Mouse (Mus musculus) cerebellum, adult 8-10 months (tissue): ENCODE results near the gene Nrsn1.
"Not testable (repeated sequence)": the region's sequence is repeated elsewhere in the genome, so short reads cannot be mapped to it uniquely, and the experiment has no call there.

Source experiments
- DNase-seq: peaks from one replicate; pipeline ENCODE4 v3.0.0; 2022

The Nrsn1 gene

GRCm38 (mm10) chr13:25270402-25270801 is at the start of gene Nrsn1:
Nrsn1 (minus strand) TSS chr13:25270502.
- DNase-seq = not testable (repeated sequence)

- DNase-seq = no peak
Measured at GRCm38 (mm10) chr13:25312059-25312458, 41.8 kb upstream of the Nrsn1 start.

- no peak for DNase-seq
Measured at GRCm38 (mm10) chr13:25310068-25310467, 39.8 kb upstream of the Nrsn1 start.

GRCm38 (mm10) chr13:25288736-25289135 is 18.4 kb upstream of the Nrsn1 start:
- no peak for DNase-seq

DNA sequence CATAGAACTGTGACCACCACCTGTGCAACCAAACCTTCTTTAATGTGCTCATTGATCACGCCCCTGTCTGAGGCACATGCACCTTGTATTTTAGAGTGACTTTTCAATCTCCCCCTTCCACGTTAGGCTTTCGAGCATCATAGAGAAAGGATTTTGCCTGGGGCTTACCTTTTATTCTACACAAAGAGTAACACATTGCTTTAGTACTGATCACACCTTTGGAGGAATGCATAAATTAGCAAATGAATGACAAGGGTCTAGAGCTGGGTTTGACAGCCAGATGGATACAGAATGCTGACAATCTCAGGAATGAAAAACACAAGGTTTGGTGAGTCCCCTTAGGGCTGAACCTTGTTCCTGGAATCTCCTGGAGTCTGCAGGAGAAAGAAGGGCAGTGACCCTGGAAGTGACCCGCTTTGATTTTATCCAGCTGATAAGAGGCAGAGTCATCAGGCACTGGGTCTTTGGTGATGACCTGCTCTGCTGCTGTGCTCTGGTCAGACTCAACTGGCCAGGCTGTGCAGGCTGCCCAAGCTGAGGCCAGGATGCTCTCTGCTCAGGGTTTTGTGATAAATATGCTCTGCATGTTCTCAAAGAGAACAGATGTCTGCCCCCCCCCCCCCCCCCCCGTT is 4.7 kb upstream of the Nrsn1 start:
- DNase-seq = no peak

GRCm38 (mm10) chr13:25272189-25272588 is 1.9 kb upstream of the Nrsn1 start:
- DNase-seq = no peak

DNA sequence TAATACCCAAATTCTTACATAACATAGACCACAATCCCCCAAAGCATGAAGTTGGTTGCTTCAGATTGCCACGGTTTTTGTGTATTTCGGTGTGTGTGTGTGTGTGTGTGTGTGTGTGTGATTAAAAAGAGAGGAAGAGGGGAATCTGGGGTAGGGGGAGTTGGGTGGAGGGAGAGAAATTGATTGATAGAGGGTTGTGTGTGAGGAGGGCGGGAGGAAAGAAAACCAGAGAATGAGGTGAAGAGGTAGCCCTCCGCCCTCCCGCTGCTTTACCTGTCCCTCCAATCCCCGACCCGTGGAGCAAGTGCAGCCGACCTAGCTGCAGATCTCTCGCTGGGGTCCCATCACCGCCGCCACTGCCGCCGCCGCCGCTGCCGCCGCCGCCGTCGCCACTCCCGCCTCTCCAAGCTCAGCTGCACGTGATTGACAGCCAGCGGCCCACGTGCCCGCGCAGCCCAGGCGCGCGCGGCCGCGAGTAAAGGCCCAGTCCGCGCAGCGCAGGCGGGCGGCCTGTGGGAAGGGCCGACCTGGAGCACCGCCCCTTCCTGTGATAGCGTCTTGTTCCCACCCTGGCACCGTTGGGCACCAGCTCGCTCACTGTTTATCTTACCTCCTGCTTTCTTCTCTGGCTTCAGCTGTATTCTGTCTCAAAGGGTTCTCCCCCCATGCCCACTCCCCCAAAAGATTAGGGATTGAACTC is 583 bp downstream of the Nrsn1 start:
- peak; percentile 57 for DNase-seq

DNA sequence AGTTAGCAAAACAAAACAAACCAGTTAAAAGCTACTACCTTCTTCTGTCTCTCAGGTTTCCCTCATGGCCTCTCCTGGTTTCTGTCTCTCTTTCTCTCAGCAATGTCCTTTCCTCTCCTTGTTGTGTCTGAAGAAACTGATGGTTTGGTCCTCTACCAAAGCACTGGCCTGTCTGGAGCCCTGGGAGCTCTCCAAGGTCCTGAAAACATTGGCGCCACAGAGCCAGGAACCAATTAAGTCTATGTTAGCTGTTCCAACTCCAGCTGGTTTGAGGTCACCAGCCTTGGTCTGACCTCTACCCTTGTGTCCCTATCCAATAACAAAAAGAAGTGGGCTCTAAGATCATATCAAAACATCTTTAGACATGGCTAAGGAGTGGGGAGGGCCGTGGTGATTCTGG is 1.3 kb downstream of the Nrsn1 start:
- DNase-seq = peak; percentile 20

DNA sequence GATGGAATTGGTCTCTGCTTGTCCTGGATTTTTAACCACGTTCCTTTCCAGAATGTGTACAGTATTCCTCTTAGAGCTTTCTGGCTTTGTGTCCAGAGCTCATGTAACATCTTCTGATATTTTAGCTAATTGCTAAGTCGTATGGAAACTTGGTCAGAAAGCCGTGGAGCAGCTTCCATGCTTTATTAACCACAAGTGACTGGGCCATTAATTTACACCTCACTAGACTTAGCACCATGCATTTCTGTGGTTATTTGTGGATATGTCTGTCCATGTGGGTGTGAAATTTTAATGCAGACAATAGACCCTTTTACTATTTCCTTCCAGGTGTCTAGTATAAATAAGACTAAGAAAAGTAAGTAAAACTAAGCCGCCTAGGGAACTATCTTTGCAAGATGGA is 7.6 kb downstream of the Nrsn1 start:
- DNase-seq = no peak

DNA sequence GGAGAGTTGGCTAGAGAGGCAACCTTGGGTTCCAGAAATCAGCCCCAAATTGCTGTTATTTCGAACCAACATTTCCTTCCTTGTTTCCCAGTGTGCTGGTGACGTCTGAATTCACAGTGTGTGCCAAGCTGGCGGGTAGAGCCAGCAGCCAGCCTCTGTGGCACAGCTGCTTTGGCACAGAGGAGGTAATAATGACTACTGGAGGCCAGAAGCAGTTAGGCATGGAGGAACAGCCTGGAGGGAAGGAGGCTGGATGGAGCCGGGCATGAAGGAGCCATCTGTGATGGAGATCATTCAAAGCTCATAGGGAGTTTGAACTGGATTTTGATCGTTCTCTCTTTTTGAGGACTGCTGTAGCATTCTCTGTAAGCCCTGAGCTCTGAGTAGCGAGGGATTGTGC is 12.7 kb downstream of the Nrsn1 start:
- DNase-seq = no peak

DNA sequence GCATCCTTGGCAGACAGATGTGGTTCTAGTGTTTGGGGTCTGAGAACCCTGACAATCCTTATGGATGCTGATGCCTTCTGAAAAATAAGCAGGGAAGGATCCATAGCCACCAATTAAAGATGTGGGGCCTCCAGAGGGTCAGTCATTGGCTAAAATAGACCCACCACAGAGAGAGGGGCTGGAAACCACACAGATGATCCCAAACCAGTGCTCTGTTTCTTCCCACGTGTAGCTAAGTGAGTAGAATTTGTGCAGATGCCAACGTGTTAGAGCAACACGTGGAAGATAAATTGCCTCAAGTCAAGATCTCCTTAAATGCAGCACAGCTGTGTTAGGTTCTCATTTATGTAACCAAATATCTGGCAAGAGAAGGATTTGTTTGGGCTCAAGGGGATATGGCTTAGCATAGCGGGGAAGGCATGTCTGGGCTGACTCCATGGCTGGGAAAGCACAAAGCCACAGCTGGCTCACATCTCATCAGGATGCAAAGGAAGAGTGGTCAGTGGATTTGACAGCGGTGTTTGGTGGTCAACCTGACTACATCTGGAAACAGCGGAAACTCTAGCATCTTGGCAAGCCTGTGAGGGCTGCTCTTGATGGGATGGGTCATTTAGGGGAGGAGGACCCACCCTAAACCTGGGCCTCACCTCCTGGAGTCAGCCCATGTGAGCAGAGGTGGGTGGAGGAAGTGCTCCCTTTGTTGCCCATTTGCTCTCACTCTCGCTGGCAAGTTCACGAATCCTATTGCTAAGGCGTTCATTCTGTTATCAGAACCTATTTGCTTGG is 15.6 kb downstream of the Nrsn1 start:
- no peak for DNase-seq

DNA sequence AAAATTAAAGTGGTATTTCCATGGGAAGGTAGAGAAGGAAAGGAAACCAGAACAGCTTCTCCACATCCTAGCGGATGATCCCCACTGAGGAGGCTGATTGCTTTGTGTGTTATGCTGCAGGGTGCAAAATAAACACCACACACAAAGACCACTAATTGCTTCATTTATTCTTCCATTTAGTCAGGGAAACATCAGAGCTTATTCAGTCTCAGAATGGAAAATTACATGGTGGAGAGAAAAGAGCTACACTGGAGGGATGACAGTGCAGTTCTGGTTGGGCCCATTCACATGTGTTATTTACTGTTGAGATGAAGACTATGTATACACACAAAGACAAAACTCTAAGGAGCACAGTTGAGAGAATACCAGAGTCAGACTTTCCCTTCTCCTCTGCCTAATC is 18.4 kb downstream of the Nrsn1 start:
- DNase-seq = no peak

DNA sequence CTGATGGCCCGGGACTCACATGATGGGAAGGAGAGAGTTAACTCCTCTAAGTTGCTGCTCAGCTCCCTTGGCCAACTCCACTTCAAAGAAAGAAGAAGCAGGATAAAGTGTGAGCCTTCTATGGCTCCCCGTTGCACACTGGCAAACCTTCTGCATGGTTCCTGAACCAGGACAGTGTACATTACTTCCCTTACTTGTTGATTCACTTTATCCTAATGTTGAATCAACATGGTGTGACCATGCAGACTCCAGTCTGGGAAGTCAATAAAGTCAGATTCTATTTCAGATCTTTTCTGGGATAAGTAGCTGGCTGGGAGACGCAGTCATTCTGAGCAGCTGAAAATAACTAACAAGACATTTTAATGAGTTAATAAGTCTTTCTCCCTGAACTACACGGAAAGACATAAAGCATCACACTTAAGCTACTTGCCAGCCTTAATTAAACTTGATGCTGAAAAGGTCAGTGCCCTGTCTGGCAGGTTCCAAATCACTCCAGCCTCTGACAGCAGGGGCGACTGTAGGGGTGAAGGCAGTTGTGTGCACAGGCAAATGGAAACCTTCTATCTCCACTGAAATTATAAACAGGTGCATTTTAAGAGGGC is 50.0 kb downstream of the Nrsn1 start:
- DNase-seq = no peak

DNA sequence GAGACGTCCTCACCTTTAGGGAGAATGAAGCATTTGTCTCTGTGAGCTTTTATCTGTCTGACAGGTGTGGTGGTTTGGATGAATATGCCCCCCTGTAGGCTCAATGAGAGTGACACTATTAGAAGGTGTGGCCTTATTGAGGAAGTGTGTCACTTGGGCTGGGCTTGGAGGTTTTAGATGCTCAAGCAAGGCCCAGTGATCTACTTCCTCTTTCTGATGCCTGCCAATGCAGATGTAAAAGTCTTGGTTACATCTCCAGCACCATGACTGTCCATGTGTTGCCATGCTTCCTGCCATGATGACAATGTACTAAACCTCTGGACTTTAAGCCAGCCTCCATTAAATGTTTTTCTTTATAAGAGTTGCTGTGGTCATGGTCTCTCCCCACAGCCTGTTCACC is 51.9 kb downstream of the Nrsn1 start:
- DNase-seq = no peak

DNA sequence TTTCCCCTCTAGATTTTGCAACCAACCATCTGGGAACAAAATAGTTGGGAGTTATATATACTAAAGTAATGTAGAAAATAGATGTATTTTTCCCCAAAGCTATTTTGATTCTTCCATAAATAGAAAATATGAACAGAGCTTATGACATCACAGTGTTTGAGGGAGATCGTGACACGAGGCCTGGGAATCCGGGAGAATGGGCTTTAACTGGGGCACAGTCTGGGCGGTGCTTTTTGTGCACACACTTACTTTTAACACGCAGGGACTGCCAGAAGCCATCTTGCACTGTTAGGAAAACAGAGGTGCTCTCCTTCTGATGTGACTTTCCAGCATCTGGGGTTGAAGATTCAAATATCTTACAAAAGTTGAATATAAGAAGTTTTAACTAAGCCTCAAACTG is 63.4 kb downstream of the Nrsn1 start:
- no peak for DNase-seq
